Mouse (Mus musculus): ENCODE measurements at regions not wholly inside any gene's neighbourhood (a gene's known extent, or its start where the extent isn't known, plus 50 kb on each side); places are given as distances from the start of the nearest gene placed in this dataset.

DNA sequence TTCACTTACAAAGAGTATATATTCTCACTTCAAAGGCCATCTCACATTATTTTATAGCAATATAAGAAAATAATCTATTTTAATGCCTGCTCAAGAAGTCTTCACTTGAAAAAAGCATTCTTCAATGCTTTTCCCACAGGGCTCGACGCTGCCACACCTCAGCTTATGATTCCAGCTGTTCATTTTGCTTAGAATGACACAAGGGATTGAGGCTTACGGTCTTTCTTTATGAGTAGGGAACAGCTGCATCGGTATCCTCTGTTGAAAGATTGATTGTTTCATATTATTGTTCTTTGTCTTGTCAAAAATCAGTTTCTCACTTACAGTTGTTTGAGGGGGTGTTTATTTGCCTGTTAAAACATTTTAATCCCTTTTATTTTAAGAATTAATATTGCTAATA is 328.0 kb upstream of the 1700003H04Rik start:
- TF ChIP-seq CTCF (IDR thresholded peaks at IDR 0.05; ENCODE audit: low read depth): no peak
- DNase-seq (ENCODE audit: low spot score) (no peak), ATAC-seq (replicated peaks; ENCODE audit: low FRiP score, low read depth) (no peak)
- Histone ChIP-seq H3K4me2 (ENCODE audit: low read length) (no peak overlapping the region), H3K9me3 (replicated peaks; ENCODE audit: low read length) (no peaks in the 10 kb centered on the region), H3K4me1 (replicated peaks; ENCODE audit: insufficient read depth, low read length) (no peaks in the 10 kb centered on the region), H3K9ac (ENCODE audit: low read depth, low read length) (no peak overlapping the region), H3K36me3 (ENCODE audit: insufficient read depth, low read length) (no peaks in the 10 kb centered on the region), H3K4me3 (replicated peaks; ENCODE audit: low read depth, low read length) (no peak overlapping the region), H3K27ac (no peak overlapping the region), H3K27me3 (ENCODE audit: insufficient read depth, low read length) (no peaks in the 10 kb centered on the region)
- 72% methylated on average over 4 of the region's 4 CpGs for WGBS

All from kidney, postnatal 0 days (tissue).